Mouse (Mus musculus) ES-CJ7 (cell line): ENCODE results near the gene Ehhadh.
"Not testable (repeated sequence)": the region's sequence is repeated elsewhere in the genome, so short reads cannot be mapped to it uniquely, and the experiment has no call there.

ENCODE experiments used
- DNase-seq: peaks from one replicate; pipeline ENCODE4 v3.0.0; 2011; ENCODE audit warnings: low read depth, low spot score

The Ehhadh gene

DNA sequence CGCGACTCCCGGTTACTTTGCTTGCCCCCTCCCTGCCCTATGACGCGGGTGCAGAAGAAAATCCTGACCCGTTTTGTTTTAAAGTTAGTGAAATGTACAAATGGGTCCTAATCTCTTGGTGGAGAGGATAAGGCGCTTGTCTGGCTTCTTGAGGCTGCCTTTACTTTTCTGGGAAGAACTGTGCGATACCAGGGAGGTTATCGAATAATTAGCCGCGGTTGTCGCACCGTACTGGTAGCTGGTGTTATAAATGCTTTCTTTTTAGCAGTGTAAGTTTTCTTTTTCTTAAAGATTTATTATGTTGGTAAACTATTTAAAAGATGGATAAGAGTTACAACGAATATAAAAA, 7.1 kb upstream of the Ehhadh start:
- no peak for DNase-seq

DNA sequence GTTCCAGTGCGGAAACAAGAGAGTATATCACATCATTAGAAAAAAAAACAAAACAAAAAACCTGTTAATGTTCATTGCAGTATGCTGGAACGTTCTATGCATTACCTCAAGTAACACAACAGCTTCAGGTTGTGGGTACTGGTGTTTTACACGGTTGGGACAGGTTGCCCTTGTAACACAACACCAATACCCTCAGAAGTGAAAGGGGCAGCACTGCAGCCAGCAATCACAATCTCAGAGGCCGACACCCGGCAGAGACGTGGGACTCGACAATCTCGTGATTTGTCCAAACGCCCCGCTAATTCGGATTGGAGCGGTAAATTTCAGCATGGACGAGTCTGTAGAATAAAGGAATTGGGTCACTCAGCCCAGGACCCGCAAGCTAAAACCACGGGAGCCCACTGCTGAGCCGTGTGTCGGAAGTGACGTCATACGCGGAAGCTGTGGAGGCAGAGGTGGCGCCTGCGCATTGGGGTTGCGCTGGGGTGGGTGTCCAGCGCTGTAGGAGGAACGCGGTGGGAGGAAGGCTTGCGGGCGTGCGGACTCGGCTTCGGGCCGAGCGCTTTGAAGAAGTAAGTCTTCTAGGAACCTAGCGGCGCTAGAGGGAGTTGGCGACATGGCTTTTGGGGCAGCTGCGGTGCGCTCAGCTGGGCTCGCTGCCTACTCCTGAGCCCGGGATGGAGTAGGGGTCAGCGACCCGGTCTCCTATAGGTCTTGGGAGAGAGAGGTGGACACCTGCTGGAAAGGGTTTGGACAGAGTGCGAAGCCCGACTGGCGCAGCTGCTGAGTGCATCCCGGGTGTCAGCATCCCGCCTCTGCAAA, 6.5 kb upstream of the Ehhadh start, which contains the start of gene Map3k13:
Gene Map3k13, plus strand, starts transcription at position 472 of the 822 bp plus-strand sequence.
- peak; percentile 90 for DNase-seq

- DNase-seq = not testable (repeated sequence)
Measured at GRCm38 (mm10) chr16:21793080-21793810, 5.6 kb upstream of the Ehhadh start.

DNA sequence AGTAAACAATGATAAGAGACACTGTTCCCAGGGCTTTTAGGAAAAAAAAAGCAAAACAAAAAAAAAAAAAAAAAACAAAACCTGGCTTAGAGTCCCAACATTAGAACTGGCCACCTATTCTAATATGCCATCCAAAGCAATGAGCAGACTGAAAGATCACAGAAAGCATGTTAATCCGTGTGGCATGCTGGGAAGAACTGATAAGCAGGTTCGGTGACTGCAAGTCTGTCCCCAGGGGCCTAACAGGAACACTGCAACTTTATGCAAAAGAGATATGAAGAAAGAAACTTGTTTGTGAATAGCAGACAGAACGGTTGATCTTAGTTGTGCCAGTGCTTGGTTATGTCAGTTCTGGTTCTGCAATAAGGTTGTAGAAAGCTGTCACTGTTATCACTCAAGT, 4.2 kb upstream of the Ehhadh start:
- no peak for DNase-seq

DNA sequence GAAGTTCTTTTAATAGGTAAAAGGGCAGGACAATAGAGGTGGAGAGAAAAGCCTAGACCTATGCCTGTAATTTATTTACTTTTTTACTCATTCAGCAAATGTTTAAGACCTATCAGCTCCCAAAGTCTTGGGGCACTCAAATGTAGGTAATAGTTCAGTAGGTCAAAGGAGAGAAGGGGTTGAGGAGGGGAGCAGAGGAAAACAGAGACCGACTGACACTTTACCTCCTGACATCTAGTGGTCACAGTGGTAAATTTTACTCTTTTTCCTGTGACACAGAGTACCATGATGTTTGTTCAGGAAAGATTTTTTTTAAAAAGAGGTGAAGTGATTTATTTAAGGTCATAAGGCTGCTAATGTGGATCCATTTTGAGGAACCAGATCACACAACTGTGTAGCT, 2.9 kb upstream of the Ehhadh start:
- DNase-seq = no peak

- DNase-seq = no peak
Measured at GRCm38 (mm10) chr16:21789180-21789579, 1.6 kb upstream of the Ehhadh start.

- DNase-seq = peak; percentile 49
Measured at GRCm38 (mm10) chr16:21788581-21788980, 974 bp upstream of the Ehhadh start.

GRCm38 (mm10) chr16:21786317-21786716, 1.3 kb downstream of the Ehhadh start:
- no peak for DNase-seq

DNA sequence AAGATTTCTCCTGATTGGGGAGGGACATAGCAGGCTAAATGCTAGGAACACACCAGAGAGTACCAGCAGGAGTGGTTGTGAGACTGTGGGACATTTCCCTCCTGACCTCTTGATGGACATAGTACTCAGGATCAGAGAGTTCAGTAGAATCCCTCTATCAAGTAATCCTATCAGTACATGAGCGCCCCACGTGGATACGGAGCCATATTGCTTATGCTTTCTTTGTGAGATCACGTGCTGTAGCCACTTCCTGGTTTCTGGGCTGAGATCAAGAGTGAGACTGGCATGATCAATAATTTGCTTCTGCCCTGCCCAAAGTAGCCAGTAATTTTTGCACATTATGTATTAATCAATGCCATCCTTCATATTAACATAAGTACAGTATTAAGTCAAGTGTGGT, 2.6 kb downstream of the Ehhadh start:
- peak; percentile 65 for DNase-seq

- no peak for DNase-seq
Measured at GRCm38 (mm10) chr16:21782807-21783206, 4.8 kb downstream of the Ehhadh start.

DNA sequence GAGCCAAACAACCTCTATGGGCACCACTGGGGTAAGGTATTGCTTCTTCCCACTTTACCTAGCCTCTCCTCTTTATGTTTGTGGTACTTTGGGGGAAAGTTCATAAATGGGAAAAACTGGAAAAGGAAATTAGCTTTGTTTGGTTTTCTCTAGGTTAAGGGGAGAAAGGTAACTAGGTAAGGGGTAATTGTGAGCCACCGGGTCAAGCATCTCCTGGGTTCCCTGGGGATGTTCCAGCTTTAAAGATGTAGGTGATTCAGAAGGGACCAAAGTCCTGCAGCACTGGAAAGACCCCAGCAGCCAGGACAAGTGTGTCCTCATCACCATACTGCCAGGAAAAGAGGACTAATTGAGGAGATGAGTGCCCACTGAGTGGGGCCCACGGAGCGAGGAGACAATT, 5.7 kb downstream of the Ehhadh start:
- DNase-seq = no peak

- no peak for DNase-seq
Measured at GRCm38 (mm10) chr16:21781277-21781676, 6.3 kb downstream of the Ehhadh start.

GRCm38 (mm10) chr16:21779149-21779548, 8.5 kb downstream of the Ehhadh start:
- DNase-seq = no peak

GRCm38 (mm10) chr16:21778293-21778866, 9.2 kb downstream of the Ehhadh start:
- DNase-seq = peak; percentile 76

- DNase-seq = no peak
Measured at GRCm38 (mm10) chr16:21774725-21775124, 12.9 kb downstream of the Ehhadh start.

GRCm38 (mm10) chr16:21769667-21770066, 17.9 kb downstream of the Ehhadh start:
- DNase-seq = peak; percentile 20

DNA sequence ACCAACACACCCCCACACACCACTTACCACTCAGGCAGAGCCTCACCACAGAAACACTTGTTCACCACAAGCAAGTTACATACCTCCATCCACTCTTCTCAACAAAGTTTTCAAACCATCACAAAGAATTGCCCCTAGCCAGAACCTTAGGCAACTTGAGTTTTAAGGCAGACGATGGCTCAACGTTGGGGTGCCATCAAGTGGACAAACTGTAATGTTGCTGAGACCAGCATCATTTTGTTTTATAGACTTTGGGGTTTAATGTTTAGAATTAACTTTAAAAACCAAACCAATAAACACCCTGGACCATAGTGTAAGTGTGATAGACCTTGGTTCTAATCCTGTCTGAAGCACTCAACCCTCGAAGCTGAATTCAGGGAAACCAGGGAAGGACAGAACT, 19.4 kb downstream of the Ehhadh start:
- DNase-seq = peak; percentile 10

DNA sequence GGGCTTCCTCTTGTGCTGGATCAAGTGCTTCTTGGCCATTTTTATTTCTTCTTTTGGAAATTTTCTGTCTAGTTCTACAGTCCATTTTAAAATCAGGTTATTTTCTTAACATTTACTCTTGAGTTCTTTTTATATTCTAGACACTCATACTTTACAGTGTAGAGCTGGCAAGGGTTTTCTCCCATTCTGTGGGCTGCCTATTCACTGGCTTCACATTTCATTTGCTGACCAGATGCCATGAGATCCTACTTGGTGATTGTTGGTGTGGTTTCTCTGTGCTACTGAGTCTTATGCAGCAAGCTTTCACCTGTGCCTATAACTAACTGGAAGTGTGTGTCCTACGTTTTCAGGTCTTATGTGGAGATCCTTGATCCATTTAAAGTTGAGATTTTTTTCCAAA, 29.2 kb downstream of the Ehhadh start:
- DNase-seq = no peak

- DNase-seq = no peak
Measured at GRCm38 (mm10) chr16:21743401-21743800, 44.2 kb downstream of the Ehhadh start.

GRCm38 (mm10) chr16:21742898-21743297, 44.7 kb downstream of the Ehhadh start:
- DNase-seq = no peak

DNA sequence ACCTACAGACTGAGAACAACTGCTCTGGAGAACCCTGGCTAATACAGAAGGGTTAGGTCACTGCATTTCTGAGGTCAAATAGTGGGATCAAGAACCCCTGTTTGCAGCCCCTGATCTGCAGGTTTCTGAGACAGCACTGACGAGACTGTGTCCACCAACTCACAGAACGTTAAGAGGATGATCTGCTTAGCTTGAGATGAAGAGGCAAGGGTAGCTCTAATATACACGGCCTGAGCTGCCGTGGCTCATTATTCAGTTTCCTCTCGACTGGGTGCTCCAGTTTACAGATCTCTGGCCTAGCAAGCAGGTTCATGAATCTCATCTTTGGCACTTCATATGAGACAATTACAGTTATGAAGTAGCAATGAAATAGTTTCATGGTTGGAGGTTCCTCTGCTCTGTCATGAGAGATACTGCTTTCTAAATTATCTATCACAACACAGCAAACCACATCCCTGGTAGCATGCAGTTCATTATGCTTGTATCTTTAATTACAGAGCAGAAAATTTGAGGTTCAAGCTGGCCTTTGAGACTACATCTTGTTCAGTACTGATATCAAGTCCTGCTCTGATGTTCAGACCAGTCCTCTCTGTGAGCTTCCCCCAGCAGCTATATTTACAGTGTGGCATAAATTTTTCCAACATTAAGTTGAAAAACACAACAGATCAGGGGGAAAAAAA, 45.3 kb downstream of the Ehhadh start:
- DNase-seq = no peak

DNA sequence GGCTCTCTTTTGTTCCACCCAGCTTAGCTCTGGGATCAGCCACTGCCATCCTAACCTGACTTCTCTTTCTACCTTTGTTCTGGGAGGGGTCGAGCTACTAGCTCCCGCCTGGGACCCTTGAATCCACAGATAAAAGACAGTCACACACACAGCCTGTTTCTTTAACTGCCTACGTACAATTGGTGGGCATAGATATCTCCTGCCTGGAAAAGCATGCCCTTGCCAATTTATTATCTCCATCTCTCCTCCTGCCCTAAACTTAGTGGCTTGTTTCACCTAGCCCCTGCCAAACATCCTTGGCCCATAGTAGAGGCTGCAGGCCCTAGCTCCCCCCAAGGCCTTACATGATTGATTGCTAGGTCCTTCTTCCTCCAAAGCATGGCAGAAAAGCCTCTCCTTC, 46.1 kb downstream of the Ehhadh start:
- no peak for DNase-seq
